Mouse (Mus musculus) mature B cell (primary cell): ENCODE data around the gene Crb3.

Experiments used
- in situ Hi-C: fragments of 300-500 bp; cut with MboI; formaldehyde crosslinking; loops from 2 replicates; pipeline ENCODE4 v1.14.3; 2019

Crb3 gene

DNA sequence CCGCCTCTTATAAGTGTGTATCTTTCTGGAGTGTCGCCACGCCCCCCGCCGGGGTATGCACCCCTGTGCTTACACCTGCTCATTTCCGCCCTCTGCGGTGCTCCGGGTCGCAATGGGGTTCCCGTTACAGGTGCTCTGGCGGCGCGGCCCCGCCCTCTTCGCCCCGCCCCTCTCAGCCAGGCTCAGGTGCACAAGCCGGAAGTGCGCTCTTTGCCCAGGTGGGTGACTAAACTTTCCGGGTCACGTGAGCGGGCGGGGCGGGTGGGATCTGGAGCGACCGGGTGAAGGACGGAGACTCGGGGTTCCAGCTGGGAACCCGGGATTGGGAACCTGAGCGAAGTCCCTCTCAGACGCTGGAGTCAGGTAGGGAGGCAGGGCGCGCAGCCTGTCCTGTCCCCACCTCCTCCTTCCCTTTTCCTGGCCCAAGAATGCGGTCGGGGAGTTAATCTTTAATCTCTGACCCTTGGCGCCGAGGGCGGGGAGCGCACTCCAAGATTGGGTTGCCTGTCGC, 3.2 kb downstream of the Crb3 start:
- in situ Hi-C loops = no loop called here

DNA sequence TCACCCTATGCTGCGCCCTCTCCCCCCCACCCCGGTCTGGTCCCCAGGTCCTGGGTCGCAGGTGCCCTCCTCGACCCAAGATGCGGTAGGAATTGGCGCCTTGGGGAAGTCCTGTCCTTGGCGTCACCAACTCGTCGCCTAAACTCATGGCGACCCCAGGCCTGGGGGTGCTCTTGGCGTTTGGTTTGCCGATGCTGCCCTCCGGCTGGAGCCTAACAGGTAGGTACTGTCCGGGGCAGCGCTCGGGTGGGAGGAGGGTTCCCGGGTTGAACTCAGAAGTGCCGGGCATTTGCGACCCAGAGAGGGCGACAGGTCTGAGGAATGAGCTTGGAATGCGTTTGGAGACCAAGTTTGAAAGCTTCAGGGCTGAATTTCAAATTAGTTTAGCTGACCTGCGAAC, 3.6 kb downstream of the Crb3 start:
- in situ Hi-C loops = no loop called here

DNA sequence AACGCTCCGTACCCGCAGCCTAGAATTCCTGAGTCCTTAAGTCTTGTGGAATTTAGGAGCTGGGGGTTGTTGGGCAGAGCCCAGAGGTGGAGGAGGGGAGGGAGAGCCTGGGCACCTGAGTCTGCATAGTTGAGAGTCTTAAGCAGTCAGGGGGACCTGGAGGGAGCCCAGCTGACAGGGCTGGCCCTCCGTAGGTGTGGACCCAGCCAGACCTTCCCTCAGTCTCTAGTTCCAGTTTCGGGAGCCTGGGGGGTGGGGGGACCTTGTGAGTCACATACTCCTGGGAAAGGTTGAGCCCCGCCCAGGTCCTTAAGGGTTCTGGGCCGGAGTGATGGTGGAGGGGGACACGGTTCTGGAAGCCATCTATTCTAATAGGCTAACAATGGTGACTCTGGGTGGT, 4.1 kb downstream of the Crb3 start:
- in situ Hi-C loops = no loop called here

DNA sequence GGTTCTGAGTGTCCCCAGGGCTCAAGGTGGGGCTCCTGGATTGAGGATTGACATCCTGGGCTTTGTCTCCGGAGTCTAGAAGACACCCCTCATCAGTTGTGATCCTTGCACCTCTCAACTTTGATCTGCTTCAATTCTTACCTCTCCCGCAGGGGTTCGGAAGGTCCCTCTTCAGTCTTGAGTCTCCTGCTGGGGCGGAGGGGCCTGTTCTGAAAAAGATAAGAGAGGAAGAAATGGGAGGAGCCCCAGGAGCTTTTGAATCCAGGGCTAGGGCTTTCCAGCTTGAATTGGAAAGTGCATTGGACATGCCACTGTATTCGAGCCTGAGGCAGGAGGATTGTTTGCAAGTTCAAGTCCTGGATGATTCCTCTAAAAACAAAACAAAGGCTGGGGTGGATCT, 8.0 kb downstream of the Crb3 start:
- in situ Hi-C loops = no loop called here

DNA sequence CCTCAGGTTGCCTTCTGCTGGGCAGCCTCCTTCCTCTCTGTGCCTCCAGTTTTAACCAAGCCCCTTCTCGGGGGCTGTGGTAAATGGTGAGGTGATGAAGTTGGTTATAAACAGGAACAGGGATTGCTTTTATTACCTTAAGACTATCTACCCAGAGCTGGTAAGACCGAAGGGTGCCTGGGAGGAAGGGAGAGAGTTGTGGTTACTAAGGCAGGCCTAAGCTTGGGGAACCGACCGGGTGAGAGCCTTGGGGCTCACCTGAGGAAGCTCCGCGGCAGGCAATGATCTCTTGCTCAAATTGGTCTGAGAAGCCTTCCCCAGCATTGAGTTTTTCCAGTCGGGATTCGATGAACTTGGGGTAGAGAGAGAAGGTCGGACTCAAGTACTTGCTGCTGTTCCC, 11.4 kb downstream of the Crb3 start:
- in situ Hi-C loops = no loop called here

DNA sequence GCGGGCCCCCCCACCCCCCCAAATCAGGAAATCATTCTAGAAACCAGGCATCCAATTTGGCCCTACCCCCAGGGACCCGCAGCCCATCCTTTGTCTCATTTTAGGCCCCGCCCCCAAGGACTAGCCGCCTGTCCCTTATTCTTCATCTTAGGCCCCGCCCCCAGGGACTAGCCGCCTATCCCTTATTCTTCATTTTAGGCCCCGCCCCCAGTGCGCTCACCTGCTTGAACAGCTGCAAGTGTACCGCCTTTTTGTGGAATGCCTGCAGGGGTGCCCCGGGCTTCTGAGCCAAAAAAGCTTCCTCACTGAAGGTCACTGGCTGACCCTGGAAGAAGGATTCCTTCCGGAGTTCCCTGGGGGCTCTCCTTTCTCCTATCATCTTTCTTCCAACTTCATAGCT, 11.8 kb downstream of the Crb3 start:
- in situ Hi-C loops = no loop called here

DNA sequence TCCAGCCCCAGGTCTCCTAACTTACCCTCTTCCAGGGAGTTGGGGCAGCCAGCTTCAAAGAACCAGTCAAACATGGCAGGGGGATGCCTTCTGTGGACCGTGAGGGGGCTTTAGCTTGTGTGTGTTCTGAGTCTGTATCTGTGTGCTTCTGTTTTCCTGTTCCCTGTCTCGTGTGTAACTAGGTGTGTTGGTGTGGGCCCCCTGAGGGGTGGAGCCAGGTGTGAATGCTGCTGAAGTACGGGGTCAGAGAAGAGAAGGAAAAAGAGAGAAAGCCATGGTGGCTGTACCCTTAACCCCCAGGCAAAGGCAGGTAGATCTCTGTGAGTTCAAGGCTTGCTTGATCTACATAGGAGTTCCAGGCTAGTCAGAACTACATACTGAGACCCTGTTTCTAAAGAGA, 18.0 kb downstream of the Crb3 start:
- in situ Hi-C loops = no loop called here

DNA sequence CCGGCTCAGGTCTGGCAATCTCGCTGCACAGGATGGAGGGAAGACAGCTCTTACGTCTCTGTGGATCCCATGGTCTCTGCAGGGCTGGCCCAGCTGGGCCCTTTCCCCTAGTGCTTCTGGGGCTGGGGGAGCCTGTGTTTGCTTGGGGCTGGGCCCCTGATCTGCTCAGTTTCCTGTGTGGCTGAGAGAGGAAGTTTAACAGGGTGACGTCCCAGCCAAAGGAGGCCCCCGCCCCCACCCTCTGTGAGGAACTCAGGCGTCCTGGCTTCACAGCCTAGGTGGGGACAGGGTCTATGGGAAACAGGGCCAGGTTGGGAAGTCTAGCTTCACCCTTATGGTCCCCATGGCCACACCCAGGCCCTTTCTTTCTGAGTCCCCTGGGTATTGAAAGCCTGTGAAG, 19.4 kb downstream of the Crb3 start, which contains the start of gene Dennd1c:
Dennd1c (minus strand) TSS at position 179 of the 400 bp plus-strand sequence.
- in situ Hi-C loops = no loop called here

DNA sequence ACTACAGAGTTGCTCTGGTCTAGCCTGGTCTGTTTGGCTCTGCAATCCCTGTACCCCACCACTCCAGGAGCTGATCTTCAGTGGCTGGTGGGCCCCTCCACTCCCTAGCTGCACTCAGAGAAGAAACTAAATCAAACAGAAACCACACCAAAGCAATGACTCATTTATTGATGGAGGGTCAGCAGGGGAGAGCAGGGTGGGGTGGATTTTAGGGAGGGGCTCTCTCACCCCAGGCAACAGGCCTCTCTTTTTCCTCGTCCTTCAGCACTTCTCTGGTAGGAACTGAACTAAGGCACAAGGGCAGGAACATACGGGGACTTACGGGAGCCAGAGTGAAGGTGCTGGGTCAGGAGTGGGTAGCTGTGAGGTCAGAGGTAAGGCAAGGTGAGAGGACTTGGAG, 21.0 kb downstream of the Crb3 start:
- in situ Hi-C loops = no loop called here

DNA sequence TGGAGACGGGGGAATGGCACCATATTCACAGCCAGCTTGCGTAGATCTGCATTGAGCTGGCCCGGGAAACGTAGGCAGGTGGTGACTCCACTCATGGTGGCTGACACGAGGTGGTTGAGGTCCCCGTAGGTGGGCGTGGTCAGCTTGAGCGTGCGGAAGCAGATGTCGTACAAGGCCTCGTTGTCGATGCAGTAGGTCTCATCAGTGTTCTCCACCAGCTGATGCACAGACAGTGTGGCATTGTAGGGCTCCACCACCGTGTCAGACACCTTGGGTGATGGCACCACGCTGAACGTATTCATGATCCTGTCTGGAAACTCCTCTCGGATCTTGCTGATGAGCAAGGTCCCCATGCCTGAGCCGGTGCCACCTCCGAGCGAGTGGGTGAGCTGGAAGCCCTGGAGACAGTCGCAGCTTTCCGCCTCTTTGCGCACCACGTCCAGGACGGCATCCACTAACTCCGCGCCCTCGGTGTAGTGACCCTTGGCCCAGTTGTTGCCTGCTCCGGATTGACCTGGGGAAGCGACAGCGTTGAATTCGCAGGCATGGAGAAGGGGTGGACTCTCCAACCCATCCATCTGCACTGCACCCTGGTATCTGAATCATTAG, 22.4 kb downstream of the Crb3 start:
- in situ Hi-C loops = no loop called here

DNA sequence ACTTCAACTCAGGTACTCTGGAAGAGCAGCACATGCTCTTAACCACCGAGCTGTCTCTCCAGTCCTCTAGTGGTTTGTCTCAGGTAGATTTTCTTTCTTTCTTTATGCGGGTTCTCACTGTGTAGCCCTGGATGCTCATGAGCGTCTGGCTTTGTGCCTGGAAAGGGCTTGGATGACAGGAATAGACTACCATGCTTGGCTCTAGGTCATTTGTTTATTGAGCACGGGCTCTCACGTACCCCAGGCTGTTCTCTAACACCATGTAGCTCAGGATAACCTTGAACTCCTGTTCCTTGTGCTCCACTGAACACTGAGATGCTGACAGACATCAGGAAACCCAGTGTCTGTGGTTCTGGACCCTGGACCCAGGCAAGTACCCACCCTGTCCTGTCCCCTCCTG, 23.6 kb downstream of the Crb3 start:
- in situ Hi-C loops = no loop called here

DNA sequence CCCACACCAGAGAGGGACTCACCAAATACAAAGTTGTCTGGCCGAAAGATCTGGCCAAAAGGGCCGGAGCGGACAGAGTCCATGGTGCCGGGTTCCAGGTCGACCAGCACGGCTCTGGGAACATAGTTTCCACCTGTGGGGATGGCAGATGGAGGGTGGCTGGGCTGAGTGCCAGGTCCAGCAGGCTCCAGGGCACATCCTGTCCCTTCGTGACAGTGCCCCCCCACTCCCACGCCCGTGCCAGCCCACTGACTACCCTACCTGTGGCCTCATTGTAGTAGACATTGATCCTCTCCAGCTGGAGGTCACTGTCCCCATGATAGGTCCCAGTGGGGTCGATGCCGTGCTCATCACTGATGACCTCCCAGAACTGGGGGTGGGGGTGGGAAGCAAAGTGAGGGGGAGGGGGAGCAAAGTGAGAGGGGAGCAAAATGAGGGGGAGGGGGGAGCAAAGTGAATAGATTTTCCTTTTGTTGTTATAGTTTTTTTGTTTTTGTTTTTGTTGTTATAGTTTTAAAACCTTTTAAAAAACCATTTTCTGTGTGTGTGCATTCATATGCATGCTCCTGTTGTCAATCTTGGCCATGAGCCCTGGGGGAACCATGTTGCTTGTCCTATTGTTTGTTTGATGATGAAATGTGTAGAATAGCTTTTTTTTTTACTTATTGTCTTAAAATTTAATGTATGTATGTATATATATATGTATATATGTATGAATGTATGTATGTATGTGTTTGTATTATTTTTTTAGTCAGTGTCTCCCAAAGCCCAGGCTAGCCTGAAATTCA, 27.3 kb downstream of the Crb3 start:
- in situ Hi-C loops = no loop called here

DNA sequence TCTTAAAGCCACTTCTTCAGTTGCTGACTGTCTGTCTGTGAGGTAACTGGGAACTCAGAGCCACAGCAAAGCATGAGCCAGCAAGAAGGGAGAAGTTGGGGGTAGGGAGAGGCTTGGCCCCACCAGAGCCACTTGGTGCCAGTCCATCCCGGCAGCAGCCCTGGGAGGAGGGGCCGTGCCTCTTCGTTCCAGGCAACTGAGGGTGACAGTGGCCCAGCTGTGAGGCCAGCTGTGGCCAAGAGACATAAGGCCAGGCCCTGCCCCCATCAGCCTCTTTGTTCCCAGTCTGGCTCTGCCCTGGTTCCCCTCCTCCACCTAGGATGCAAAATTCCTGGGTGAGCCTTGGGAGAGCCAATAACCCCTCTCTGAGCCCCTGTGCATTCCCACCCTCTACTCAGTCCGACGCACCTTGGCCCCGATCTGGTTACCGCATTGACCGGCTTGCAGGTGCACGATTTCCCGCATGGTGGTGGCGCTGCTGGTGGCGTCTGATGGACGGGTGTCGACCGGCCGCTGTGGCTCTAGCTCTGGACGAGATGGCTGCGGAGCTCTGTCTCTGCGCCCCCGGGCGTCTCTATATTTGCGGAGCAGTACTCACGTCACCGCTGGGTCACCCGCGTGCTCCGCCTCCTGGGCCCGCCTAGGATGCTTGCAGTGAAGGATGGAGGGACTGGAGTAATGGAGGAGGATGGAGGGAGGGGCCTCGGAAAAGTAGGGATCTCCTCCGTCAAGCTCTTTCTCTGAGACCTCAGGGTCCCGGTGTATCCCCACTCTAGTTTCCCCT, 28.3 kb downstream of the Crb3 start, which contains the start of gene Tubb4a:
Tubb4a (minus strand) TSS at position 734 of the 784 bp plus-strand sequence.
- in situ Hi-C loops = no loop called here

DNA sequence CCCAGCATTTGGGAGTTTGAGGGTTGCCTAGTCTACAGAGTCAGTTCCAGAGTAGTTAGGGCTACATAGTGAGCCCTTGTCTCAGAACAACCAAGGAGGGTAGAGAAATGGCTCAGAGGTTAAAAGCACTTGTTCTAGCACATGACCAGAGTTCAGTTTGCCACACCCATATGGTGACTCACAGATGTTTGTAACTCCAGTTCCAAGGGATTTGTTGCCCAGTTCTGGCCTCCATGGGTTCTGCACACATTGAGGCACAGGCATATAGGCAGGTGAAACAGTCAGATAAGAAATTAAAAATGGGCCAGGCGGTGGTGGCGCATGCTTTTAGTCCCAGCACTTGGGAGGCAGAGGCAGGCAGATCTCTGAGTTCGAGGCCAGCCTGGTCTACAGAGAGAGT, 35.3 kb downstream of the Crb3 start:
- in situ Hi-C loops = loop anchor here (10.0 kb wide), 1 partner anchor 241 kb away; no protein-coding TSS in a partner anchor

DNA sequence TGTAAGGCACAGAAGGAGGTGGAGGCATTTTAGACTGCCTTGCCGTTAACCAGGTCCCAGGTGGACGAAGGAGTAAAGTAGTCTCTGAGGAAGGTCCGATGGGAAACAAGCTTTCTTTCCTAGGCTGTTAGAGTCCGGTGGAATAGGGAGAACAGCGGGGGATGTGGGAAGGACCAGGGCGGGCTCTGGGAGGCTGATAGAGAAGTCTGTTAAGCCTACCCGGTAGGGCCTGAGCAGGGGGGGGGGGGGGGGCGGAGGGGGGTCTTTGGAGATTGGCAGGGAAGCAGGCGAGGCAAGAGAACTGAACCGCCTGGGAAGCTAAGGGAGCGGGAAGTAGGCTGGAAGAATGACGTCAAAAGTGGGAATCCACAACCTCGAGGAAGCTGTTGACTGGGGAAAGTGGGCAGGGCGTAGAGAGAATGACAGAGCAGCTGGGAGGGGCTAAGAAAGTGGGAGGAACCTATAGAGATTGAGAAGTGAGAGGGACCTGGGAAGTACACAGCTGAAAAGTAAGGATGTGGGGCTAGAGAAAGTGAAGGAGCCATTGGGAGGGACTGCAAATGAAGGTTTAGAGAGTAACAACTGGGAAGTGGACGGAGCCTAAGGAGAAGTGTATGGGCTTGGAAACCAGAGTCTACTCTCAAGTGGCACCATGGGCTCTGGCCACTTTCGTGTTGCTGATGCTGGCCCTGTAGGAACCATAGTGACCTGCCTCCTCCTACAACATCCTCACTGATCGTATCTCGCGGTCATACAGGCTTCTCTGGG, 37.1 kb downstream of the Crb3 start:
- in situ Hi-C loops = loop anchor here (10.0 kb wide), 1 partner anchor 239 kb away; no protein-coding TSS in a partner anchor

DNA sequence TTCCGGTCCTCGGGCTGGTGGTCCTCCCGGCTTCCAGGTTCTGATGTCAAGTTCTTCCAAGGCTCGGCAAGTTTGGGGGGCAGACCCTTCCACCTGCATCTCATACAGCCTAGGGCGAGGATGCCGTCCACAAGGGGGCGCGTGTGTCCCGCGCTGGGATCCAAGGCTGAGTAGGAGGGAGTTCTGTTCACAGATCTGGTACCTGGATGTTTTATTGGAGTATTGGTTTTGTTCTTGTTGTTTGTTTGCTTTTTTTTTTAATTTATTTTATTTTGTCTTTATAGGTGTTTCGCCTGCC, 37.7 kb downstream of the Crb3 start:
- in situ Hi-C loops = loop anchor here (10.0 kb wide), 1 partner anchor 238 kb away; no protein-coding TSS in a partner anchor

DNA sequence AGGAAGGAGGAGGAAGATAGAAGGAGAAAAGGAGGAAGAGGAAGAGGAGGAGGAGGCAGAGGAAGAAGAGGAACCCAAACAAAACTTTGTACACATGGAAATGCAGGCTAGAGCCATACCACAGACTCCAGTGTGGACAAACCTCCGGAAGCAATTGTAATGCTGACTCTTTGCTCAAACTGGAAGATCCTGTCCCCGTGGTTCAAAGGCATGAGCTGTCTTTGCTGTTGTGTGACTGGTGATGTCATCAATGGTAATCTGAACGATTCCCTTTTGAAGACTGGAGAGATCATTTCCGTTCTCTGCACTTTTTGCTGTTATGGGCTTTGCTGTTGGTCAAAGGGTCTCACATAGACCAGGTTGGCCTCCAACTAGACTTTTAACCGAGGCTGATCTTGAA, 39.4 kb downstream of the Crb3 start:
- in situ Hi-C loops = loop anchor here (10.0 kb wide), 1 partner anchor 236 kb away; no protein-coding TSS in a partner anchor

DNA sequence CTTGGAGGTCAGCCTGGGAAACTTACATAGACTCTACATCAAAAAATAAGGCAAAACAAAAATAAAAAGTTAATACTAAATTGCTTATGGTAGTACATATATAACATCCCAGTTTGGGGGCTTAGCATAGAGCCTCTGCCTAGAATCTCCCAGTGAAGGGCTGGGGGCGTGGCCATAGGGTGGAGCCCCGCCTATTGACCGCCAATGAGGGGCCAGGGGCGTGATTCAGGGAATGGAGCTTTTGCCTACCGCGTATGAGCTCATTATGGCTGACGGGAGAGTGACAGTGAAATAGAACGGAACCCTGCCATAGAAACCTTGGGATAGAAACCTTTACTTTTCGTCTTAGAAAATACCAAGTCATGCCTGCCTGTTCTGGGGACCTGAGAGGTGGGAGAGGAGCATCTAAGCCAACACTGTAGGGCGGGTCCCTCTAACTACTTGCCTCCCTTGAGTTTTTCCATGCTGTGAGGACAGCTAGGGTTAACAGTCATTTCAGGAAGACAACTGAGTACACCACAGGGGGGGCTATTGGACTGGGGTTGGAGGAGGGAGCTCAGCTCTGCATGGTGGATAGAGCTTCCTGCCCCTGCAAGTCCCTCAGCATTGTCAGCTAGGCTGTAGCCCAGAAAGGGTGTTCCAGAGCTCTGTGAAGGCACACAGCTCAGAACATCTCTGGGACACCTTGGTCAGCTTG, 40.9 kb downstream of the Crb3 start:
- in situ Hi-C loops = loop anchor here (10.0 kb wide), 1 partner anchor 235 kb away; no protein-coding TSS in a partner anchor

DNA sequence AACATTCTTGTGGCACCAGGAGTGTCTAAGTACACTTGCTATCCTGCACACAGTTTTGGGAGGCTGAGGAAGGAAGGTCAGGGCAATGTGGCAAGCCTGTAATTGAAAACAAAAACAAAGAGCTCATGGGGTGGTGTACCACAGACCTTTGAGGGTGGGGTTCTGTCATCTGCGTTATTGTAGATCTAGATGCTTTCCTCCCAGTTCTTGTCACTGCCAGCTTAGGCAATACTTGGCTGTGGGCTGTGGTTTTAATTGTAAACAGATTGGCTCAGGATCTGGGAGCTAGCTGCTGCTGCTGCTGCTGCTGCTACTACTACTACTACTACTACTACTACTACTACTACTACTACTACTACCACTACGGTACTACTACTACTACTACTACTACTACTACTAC, 43.4 kb downstream of the Crb3 start:
- in situ Hi-C loops = no loop called here

DNA sequence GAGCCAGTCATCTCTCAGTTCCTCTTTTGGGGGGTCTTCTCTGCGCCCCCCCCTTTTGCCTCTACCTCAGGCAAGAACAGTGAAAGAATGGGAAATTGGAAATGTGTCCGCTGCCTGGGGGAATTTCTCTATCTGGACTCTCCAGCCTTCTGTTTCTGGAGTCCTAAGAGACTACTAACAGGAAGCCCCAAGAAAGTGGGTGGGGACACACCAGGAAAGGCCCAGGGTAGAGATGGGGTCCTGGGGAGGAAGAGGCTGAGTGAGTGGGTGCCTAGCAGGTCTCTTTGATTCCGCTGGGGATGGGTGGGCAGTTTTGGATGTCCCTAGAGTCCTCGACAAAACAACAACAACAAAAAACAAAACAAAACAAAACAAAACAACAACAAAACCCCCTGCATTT, 45.6 kb downstream of the Crb3 start:
- in situ Hi-C loops = no loop called here
